Mouse (Mus musculus) megakaryocyte, embryonic 14.5 days (primary cell): ENCODE results near the gene Dnaja1.

Experiments used
- FLI1 ChIP-seq: IDR thresholded peaks from 2 replicates; pipeline ENCODE4 v1.6.1; 2012; ENCODE audit warnings: low read length, inconsistent platforms, mixed read lengths
- GATA1 ChIP-seq: IDR thresholded peaks from 3 replicates; pipeline ENCODE4 v1.6.1; 2012; ENCODE audit warnings: mixed read lengths, low read length, inconsistent platforms, borderline replicate concordance

- TF ChIP-seq GATA1 (no peak), FLI1 (no peak)
These were observed 5.3 kb downstream of the Dnaja1 start for GRCm38 (mm10) chr4:40727247-40727646.
